Mouse (Mus musculus) brain, embryonic 14.5 days (tissue): ENCODE measurements at regions not wholly inside any gene's neighbourhood (a gene's known extent, or its start where the extent isn't known, plus 50 kb on each side); places are given as distances from the start of the nearest gene placed in this dataset.

Experiments used
- DNase-seq: peaks from one replicate; pipeline ENCODE4 v3.0.0-alpha.2; 2011; ENCODE audit warnings: low read depth
- CTCF ChIP-seq: fragments of 200-500 bp; IDR thresholded peaks from 2 replicates; pipeline ENCODE4 v1.5.1; 2012; ENCODE audit warnings: inconsistent platforms, mild to moderate bottlenecking, moderate library complexity, borderline replicate concordance; ENCODE audit not compliant: insufficient read depth, insufficient read length; ENCODE audit errors: extremely low read depth
- POLR2A ChIP-seq: fragments of 200-500 bp; IDR thresholded peaks from 2 replicates; pipeline ENCODE4 v1.6.1; 2012; ENCODE audit warnings: mild to moderate bottlenecking, inconsistent platforms, borderline replicate concordance; ENCODE audit not compliant: poor library complexity, insufficient read depth, insufficient read length, severe bottlenecking; ENCODE audit errors: extremely low read depth

DNA sequence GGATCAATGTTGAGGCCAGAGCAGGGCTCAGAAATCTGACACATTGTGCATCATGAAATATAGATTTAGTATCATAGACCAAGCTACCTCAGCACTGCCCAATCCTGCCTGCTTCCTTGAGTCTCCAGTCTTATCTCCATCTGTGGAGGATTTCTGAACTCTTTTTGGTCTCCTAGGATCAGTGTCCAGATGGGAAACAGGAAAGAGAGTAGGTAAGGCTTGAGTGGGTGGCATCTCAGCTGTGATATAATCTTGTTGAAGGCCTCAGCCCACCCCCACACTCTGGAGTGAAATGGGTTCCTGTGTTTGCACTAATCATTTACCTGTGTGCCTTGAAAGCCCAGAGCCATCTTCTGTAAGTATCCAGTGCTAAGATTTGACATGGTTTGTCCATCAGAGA lies 74.3 kb upstream of the Aff3 start:
- TF ChIP-seq CTCF: no peak
- no peak for TF ChIP-seq POLR2A
- DNase-seq: no peak

DNA sequence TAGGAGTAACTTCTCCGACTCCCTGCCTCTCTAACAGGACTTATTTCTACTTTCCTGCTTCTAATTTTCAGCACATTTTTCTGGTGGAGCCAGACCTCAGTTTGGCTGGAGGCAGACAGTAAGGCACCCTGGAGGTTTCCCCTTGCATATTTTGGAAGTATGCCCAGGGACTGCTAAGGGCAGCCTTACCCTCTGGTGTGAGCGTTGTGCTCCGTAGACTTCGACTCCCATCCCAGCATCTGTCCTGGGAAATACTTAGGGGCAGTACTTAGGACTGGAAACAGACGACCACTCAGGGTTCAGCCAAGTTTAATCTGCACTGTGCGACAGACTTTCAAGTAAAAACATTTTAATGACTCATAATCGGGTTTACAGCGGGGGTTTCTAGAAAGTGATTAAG lies 71.0 kb upstream of the Aff3 start:
- TF ChIP-seq CTCF (no peak), POLR2A (no peak)
- no peak for DNase-seq

DNA sequence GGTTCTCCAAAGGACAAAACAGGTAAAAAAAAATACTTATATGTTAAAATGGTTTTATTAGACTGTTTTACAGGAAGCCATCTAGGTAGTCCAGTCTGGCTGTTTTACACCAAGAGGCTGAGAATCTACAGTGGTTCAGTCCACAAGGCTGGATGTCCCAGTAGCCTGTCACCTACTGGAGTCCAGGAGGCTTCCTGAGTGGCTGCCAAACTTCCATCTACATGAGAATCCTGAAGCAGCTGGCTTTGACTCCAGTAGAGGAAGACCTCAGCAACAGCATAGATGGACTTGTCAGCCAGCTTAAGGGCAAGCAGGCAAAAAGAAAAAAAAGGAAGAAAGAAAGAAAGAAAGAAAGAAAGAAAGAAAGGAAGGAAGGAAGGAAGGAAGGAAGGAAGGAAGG lies 68.4 kb upstream of the Aff3 start:
- TF ChIP-seq CTCF: no peak
- TF ChIP-seq POLR2A: no peak
- DNase-seq: no peak

DNA sequence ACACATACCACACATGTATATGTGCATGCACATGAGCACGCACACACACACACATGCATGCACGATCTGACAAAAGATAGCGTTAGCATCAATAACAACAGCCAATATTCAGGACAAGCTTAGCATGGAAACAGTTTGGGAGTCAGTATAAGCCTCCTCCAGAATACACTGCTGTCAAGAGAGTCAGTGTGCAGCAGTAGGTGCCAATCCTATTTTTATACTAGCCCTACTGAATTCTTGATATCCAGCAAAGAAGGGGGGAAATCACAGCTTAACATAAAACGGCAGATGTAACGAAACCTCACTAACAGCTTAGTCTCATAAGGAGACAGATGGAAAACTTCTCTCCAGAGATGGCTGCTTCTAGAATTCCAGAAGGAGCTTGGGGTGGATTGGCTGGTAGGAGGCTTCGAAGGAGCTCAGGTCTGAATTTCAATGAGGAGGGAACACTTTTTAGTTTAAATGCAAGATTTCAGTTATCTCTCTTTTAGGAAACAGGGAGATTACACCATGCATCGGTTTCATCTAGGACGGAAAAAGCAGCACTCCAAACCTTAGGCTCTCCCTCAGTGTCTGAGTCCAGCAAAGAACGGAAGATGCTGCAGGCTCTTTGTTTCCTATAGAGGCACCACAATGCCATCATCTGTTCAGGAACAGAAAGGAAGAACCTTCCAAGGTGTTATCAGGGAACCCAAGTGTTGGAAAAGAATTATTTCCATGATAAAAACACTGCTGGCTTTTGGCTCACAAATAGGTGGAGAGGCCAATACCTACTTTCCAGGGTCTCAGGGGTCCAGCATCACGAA lies 65.4 kb upstream of the Aff3 start:
- TF ChIP-seq POLR2A (no peak), CTCF (no peak)
- peak; percentile 66 for DNase-seq

DNA sequence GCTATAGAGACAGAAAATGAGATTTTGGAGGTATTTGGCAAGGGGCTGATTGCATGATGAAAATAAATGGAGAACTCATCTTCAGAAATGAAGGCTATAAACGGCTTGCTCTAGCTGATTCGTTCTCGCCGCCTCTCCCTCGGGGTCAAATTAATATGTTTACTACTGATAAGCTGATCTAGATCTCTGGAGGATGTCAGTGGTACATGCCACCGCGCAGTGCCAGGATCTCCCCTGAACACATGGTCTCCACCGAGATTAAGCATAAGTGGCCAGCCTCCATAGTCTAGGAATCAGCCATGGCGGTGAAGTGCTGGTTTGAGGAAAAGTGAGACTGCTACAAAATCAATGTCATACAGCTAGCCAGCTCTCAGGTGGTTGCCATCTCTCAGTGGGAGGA lies 61.0 kb upstream of the Aff3 start:
- no peak for DNase-seq
- no peak for TF ChIP-seq CTCF
- no peak for TF ChIP-seq POLR2A

DNA sequence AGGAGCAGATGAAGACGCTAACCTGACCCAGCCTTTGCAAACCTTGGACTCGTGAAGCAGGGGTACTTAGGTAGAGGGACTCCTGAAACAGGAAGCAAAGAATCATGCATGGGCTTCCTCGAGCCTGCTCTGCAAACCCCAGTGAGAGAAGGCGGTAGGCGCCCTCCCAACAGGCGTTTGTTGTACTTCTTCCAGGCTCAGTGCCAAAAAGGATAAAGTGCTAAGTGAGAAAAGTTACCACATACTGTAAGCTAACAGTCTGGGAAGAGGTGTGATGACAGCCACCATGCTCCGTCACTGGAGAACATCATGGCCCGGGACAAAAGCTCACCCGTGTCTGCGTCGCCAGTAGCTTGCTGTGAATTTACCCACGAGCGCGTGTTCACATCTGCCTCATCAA lies 59.9 kb upstream of the Aff3 start:
- TF ChIP-seq CTCF (no peak), POLR2A (no peak)
- DNase-seq: no peak

DNA sequence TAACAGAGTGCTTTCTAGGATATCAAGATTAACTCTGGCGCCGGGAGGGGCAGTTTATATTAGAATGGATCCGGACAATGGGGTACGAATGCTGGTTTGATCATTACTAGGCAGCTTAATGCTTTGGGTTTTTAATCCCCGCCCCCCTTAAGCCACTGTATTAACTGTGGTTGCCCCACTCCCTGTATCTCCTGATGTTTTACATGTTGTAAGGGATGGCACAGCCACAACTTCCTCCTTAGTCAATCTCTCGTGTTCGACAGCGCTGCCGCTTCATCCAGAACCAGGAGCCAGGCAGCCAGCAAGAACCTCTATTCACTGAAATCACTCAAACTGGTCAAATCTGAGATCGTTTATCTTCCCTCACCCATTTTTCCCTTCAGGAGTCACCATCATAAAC lies 57.4 kb upstream of the Aff3 start:
- no peak for TF ChIP-seq POLR2A
- no peak for TF ChIP-seq CTCF
- no peak for DNase-seq

DNA sequence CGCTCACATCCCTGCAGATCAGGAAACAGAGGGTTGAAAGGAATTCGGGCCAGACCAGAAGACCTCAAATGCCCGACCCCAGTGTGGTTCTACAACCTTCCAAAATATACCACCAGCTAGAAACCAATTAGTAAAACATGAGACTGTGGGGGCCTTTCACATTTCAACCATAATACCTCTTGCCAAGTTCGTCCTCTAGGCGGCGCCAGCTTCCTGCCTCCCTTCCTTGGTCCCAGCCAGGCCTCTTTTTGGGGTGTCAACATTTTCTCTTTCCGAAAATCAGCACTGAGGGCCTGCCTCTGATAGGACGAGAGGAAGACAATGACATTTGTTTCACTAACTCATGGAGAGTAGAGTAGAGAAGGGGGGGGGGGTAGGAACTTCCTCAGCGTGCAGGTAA lies 55.5 kb upstream of the Aff3 start:
- TF ChIP-seq POLR2A (no peak), CTCF (peak; percentile 34; the same call in 1 of the 2 replicates)
- DNase-seq: no peak

DNA sequence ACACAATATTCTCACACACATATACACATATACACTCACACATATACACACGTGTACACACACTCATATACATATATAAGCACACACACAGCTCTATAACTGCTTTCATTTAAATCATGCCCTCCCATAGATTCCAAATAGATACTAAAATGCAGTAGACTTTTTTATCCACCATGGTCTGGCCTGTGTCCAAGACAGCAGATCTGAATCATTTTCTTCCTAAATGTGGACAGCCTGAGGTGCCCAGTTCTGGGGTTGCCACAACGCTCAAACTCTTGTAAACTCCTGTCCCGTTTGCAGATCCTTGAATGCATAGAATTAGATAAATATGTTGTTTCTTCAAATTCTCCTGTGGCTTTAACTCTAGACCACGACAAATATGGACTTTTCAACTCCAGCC lies 50.9 kb upstream of the Aff3 start:
- no peak for DNase-seq
- TF ChIP-seq CTCF: no peak
- no peak for TF ChIP-seq POLR2A
